Mouse (Mus musculus) midbrain, embryonic 12.5 days (tissue): Measurements from ENCODE around the gene Nphs2. TPM values are rescaled to one million over a fixed set of nuclear protein-coding genes. Genes with fewer than 3 reads are reported as not detected.

Experiments used
- polyA plus RNA-seq: library from polyadenylated mRNA; unstranded; fragments of >200 nt; fragmentation: Nextera tagmentation; extraction: Ambion mirVana; gene quantifications from 2 replicates; pipeline ENCODE4 v1.2.1, GENCODE M21; 2016

The Nphs2 gene
- polyA plus RNA-seq, 1 experiment from 2014 or later = 0.40 TPM

Other genes starting within 250 kb of the Nphs2 start
- gene Fam163a, start 105.7 kb upstream of the Nphs2 start, polyA plus RNA-seq = 14.5 and 14.9 TPM in 2 replicates
- 0.18 and 0.31 TPM in 2 replicates for gene Tdrd5, start 7.1 kb upstream of the Nphs2 start, polyA plus RNA-seq
- 683 and 713 TPM in 2 replicates for gene Gm2000, start 55.3 kb downstream of the Nphs2 start, polyA plus RNA-seq
- gene Axdnd1, start 110.4 kb downstream of the Nphs2 start, polyA plus RNA-seq = 0.31 TPM in 1 of 2 replicates, not detected in the other
- 19.3 and 20.2 TPM in 2 replicates for gene Soat1, start 163.6 kb downstream of the Nphs2 start, polyA plus RNA-seq
- 0.60 and 0.89 TPM in 2 replicates for gene Gm10031, start 213.3 kb downstream of the Nphs2 start, polyA plus RNA-seq
- gene Abl2, start 248.1 kb downstream of the Nphs2 start, polyA plus RNA-seq = 6.2 and 6.4 TPM in 2 replicates